Mouse (Mus musculus): ENCODE measurements around the gene Rgmb.

Rgmb gene

DNA sequence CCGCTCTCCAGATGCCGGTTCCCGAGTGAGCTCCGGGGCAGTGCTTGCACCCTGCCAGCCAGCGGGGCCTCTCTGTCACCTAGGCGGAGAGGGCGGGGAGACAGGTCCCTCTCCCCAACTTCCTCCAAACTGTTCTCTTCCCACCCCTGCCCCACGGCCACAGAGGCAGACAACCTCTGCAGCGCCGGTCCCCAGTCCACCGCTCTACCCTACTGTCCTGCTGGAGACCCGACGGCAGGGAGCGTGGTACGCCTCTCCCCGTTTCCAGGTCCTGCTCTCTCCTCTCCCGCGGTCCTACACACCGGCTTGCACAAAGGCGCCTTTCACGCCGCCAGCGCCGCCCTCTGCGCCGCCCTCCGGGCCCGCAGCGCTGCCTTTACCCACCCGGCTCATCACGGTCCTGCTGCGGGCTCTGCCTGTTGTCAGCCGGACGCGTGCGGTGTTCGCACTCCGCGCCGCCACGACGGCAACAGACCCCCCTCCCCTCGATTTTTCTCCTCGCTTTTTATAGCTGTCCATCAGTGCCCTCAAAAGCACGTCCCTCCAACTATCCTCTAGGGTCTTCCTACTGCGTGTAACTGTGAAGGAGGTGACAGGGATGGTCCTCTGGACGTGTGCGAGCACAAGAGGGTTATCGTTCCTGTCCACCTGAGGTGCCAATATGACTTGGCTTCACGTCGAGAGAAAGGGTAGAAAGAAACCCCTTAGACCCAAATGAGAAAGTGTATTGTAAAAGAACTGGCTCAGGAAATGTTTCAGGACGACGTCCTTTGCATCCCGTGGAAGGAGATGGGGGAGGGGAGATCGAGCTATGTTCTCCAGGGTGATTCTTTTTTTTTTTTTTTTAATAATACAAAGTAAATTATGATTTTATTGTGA is at the start of gene Rgmb:
Rgmb (minus strand) TSS at position 274 of the 879 bp plus-strand sequence.
- in situ Hi-C loops (cut with MboI, MseI): no loop called here

DNA sequence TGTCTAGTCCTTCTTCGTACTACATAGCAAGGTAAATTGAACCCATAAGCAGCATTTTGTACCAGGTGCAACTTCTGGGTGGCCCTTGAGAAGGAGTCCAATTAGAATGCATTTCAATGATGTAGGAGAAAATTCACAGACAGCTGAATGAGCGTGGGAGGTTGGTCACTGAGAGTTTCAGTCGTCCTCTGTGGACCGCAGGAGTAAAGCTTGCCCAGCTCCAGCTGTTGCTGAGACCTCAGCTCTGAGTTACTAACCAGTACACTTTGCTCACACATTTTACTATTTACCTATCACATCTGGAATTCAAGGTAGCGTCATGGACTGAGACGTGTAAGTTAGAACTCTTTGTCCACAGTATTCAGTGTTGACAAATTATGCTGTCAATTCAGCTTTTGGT is 43.9 kb upstream of the Rgmb start:
- in situ Hi-C loops (cut with MboI, MseI): no loop called here

DNA sequence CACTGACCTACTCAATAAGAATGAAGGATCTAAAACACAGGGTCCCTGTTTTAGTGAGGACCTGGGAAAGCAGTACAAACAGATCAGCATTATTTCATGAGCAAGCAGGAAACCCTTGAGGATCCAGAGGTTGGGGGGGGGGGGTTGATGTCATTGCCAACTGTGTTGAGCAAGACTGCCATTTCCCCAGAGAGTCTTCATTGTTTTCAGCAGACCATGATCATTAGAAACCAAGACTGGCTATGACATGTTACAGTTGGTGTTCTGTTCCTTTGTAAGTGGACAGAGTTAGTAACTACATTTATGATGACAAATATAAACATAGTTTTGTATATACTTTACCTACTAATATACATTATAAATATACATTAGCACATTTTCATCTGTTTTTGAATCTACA is 41.3 kb upstream of the Rgmb start:
- in situ Hi-C loops (cut with MboI, MseI): no loop called here

DNA sequence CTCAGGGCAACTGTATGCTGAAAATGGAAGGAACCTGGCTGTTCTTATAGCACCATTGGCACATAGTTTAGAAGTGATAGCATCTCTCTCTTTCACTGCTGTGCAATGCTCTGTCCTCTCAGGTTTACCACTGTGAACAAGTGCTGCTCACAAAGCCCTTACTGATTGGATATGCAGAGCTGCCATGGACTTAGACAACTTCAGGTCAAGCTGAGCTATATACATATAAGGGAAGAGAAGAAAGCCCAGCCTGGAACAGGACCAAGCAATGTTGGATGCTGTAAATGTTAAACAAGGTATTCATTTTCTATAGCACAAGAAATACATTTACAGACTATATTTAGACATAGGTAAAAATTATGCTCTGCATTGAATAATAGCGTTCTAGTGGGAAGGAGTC is 34.4 kb upstream of the Rgmb start:
- in situ Hi-C loops (cut with MboI, MseI): no loop called here

DNA sequence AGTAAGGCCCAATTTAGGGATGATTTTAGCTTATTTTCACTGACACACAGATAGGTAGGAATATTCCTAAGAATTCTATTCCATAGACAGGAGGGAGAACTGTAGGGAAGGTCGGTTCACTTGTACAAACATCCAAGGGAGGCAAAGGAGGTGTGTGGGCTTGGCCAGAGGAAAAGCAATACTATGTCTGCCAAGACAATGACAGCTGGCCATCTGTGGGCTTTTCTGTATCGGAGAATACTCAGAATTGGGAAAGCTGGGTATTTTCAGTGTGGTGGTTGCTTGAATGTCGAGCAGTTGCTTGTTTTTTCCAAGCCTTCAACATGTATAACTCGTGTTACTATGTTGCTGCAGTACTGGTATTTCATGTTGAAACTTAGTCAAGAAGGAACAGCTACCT is 31.5 kb upstream of the Rgmb start:
- in situ Hi-C loops (cut with MboI, MseI): no loop called here

DNA sequence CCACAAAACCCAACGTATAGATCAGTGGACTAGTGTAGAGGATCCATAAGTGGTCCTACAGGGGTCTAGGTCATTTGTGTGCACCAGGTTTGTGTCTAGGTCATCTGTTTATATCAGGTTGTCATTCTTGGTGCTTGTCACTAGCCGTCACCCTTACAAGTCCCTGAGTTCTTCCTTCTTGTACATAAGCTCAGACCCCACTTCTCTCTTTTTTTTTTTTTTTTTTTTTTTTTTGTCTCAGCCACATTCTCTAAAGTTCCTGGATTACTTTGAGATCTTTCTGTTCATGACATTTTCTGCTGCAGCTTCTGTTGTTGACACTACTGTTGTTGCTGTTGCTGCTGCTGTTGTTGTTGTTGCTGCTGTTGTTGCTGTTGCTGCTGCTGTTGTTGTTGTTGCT is 22.3 kb upstream of the Rgmb start:
- in situ Hi-C loops (cut with MboI, MseI): no loop called here

DNA sequence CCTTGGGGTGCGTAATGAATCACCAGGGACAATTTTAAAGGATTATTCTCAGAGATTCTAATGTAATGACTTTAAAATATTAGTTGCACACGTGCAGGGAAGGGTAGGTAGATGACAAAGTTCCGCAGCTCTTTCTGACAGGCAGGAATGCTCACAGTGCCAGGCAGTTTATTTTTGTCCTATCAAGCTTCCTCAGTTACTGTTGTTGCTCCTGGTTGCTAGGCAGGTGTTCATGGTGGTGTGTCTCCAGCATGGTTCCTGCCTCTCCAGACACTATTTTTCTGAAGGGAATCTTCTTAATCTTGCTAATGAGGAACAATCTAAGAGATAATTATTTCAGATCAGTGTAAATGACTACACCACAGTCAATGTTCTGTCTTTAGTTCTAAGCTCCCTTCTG is 19.7 kb upstream of the Rgmb start:
- in situ Hi-C loops (cut with MboI, MseI): no loop called here

DNA sequence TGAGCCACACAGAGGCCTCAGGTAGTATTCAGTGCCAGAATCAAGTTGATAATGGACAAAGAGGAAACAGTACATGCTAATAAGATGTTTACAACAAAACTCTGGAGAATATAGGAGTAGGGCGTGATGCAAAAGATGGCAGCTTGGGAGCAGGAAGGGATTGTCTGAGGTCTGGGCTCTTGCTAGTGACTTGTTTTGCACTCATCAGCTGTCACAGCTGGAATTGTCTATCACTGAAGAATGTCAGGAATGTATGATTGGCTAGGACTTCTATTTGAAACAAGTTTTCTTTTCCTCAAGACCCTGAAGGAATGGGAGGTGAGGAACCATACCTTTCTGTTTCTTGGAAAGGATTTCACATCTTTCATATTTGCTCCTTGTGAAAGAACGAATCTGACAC is 10.6 kb upstream of the Rgmb start:
- in situ Hi-C loops (cut with MboI, MseI): no loop called here

DNA sequence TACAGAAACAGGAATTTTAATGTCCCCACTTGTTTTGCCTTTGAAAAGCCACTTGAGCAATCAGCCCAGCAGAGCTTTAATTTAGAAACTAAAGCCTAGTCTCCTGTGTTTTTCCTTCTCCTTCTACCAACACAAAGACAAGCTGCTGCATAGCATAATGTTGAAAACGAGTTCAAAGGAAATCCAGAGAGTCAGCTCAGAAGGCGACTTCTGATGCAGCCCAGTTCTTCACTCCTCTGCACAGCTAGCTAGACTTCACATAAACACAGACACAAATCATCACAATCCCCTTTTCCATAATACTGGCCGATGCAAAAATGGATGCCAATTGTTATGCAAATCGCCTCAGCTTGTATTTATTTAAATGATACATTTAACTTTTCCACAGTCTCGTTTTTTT is 1.6 kb upstream of the Rgmb start:
- in situ Hi-C loops (cut with MboI, MseI): no loop called here

DNA sequence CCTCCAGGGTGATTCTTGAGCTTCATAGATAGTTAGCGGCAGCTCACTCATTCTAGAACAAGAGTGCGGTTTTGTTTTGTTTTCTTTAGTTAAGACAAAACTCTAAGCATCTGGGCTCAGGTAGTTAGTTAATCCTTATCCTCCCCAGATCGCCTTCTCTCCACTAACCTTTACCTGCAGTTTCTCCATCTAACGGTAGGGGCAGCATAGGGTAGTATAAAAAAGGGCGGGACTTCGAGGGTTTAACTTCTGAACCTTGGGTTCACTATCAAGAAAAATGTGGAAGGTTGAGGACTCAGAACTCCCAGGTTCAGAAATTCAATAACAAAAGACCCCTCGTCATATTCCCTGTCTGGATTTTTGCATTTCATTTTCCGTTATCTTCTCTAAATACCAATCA is 971 bp upstream of the Rgmb start:
- in situ Hi-C loops (cut with MboI, MseI): no loop called here

DNA sequence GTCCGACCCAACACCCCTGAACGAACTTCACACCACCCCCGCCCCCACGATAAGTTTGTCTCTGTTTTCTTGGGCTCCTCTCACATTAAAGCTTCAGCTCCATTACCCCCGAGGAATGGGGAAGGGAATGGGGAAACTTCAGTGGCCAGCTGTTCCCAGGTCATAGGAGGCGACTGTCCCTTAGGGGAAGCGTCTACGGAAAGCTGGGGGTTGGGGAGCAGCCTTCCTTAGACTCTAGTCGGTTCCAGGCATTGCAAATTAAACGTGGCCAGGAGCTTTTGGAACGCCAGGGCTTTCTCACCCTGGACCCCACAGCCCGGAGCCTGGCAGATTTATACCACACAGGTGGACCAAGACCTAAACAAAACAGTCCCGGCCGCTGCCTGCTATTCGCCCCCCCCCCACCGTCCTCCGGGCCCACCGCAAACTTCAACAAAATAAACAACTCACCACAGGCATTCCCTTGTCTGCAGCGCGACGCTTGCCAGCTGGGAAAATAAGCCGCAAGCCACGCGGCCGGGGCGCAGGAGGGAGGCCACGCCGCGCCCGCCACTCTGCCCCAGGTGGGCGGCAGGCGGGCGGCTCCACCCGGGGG is 571 bp downstream of the Rgmb start:
- in situ Hi-C loops (cut with MboI, MseI): no loop called here

DNA sequence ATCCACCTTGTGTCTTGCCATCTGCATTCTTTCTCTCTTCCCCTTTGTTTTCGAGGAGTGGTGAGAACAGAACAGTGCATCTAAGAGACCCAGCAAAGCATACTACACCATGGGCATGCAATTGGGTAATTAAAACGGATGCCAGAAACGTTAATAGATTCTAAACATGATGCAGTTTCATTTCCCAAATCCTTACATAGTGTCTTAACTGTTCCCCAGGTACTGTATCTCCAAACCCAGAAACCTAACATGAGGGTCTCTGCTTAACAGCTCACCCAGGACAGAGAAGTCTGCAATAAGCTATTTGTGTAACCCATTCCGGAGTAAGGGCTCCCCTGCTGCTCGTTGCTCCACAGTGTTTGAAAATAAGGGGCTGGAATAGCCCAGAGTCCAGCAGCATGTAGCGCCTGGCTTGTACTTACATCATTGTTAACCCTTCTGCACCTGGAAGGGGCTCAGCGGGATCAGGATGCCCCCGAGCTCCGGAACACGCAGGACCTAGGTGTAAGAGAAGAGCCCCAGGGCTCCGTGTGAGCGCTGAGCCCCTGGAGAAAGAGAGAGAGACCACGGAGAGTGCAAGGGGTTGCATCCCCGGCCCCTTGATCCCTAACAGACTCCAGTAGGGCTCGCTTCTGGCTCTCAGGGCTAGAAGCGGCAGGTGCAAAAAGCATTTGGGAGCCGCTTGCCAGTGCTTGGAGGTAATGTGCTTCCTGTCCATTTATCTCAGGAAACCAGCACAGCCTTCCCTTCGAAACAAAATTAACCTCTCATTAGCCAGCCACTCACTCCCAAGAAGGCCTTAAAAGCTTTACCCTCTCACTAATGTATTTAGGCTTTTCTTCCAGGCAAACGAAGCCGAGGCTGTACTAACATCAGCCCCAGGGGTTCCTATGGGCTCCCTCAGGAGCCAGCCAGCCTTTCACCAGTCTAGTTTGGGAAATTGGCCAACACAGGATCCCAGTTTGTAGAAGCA is 1.4 kb downstream of the Rgmb start:
- in situ Hi-C loops (cut with MboI, MseI): loop anchor here in 1 of 2 experiments (10.0 kb wide), 1 partner anchor 1405 kb away; no protein-coding TSS in a partner anchor

DNA sequence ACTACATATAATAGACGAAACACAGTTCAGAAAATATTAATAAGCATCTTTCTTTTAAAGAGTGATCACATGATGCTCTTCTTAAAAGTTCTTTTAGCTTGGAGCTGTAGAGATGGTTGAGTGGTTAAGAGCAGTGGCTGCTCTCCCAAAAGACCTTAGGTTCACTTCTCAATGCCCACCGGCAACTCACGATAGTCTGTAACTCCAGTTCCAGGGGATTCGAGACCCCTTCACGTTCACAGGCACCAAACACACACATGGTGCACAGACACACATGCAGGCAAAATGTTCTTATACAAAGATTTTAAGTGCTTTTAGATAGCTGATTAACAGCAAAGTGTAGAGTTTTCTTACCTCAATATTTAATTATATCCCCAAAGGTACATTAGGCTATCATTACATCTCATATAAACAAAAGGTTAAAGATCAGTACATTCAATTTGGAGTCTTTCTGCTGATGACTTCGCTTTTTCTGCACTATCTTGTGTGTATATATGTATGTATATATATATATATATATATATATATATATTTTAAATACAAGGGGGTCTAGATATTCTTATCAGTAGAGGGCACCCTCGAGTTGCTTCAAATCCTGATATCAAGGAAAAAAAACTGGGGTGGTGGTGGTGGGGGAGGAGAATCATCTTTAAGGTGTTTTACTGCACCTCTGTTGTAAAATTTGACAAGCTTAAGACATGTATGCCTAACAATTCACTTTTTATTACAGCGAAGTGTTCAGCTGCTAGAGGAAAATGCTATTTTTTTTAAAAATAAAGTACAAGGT is 2.5 kb downstream of the Rgmb start:
- in situ Hi-C loops (cut with MboI, MseI): loop anchor here in 1 of 2 experiments (10.0 kb wide), 1 partner anchor 1406 kb away; no protein-coding TSS in a partner anchor

DNA sequence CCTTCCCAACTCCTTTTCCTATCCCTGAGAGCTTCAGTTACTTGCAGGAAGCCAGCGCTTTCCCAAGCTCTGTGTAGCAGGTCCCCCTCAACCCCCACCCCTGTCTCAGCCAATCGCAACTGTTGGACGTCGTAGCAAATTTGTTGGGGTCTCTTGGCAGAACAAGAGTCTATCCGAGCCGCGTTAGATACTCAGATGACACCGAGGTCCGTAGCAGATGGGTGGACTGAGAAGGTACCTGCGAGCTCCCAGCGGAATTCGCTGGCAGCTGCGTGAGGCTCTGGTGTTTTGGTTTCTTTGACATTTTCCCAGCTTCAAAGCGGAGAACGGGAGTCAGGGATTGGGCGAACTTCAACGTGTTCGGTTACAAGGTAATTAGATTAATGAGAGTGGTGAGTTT is 3.9 kb downstream of the Rgmb start:
- in situ Hi-C loops (cut with MboI, MseI): loop anchor here in 1 of 2 experiments (10.0 kb wide), 1 partner anchor 1408 kb away; no protein-coding TSS in a partner anchor

DNA sequence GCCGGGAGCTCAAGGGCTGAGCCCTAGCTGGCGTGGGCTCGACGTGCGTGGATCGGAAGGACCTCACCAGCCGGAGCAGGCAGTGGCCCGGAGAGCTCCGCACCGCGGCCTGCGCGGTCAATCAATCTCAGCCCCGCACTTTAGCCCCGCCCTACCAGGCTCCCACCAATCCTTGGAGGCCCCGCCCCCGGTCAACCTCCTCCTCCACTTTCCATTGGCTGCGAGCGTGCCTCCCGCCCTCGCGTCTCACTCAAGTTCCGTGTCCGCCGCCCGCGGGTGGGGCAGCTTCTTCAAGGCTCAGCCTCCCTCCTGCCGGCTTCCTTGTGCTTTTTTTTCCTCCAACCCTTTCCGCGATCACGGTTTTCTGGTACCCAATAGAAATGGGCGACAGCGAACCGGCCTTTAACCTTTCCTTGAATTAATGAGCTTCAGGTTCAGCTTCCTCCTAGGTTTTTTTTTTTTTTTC is 4.4 kb downstream of the Rgmb start:
- in situ Hi-C loops (cut with MboI, MseI): loop anchor here in 1 of 2 experiments (10.0 kb wide), 1 partner anchor 1408 kb away; no protein-coding TSS in a partner anchor

DNA sequence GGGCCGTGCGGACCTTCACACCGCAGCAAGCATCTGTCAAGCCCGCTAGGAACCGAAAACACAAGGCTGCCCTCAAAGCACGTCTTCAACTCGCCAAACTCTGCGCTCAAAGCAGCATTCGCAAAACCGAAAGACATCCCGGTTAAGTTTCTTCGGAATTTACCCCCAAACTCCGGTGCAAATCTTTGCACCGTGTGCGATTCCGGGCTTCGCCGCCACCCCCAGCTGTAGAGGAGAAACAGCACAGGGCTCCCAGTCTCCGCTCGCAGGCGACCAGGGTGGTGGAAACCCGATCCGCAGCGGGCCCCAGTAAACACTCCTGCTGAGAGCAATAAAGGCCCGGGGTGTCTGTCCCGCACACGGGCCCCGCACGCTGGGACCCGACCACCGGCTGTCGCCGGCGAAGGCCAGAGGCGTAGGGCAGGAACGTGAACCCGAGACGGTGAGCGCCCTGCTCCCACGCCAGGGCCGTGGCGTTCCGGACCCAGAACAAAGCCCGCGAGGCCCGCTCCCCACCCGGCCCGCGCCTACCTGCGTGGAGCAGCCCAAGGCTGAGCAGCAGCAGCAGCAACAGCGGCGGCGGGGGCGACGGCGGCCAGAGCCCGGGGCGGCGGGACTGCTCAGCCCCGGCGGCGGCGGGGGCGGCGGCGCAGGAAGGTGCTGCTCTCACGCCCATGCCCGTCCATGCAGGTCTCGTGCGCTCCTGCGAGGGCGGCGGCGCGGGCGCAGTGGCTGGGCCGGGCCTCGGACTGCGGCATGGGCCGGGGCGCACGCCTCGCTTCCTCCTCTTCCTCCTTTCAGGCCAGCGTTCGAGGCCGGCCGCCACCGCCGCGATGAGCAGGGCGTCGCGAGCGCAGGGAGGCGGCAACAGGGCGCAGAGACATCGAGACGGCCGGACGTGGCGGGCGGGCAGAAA is 5.1 kb downstream of the Rgmb start:
- in situ Hi-C loops (cut with MboI, MseI): loop anchor here in 1 of 2 experiments (10.0 kb wide), 1 partner anchor 1409 kb away; no protein-coding TSS in a partner anchor

DNA sequence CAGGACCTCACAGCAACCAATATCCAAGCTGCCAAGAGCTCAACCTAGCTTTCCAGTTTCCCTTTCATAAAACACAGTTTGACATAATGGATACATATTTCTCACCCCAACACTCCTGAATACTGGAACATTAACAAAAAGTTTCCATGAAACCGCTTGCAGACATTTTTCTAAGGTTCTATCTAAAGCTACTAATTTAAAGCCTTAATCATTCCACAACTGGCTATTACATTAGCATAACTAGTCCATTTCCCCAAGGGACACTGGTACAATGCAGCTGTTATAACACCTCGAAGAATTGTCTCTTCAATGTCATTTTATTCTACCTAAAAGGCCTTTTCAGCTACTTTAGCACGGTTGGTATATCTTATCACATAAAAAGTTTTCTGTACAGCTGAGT is 6.0 kb downstream of the Rgmb start:
- in situ Hi-C loops (cut with MboI, MseI): loop anchor here in 1 of 2 experiments (10.0 kb wide), 1 partner anchor 1410 kb away; no protein-coding TSS in a partner anchor

DNA sequence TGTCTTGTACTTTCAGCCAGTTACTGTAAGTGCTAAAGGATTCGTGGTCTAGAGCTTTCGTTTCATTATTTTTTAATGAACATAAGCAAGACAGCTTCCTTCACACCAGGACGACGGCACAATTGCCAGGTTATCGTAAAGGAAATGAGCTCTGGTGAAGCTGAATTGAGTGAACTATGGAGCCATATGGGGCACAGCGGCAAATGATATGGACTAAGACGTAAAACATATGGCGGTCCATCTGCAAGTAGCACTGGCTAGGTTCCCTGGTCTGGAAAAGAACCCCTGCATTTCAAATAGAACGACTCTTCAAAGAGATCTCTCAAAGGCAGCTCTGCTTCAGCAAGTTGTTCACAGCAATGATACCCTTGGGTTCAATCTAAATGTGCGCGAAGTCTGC is 6.5 kb downstream of the Rgmb start:
- in situ Hi-C loops (cut with MboI, MseI): loop anchor here in 1 of 2 experiments (10.0 kb wide), 1 partner anchor 1410 kb away; no protein-coding TSS in a partner anchor

DNA sequence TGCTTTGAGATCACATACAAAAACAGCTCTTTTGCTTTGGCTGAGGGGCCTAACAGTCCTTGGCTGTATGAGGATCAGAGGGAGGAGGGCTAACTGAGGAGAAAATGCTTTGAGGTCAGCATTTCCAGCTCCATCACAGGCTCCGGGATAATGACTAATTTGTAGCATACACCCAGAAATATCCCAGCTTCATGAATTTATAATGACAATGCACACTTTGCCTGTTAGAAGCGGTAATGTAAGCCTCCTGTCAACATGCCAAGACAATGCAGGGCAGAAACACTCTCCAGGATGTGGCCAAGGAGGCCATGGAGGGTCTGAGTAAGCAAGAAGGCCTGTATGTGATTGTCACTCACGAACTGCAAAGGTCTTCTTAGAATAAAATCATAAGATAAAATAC is 7.0 kb downstream of the Rgmb start:
- in situ Hi-C loops (cut with MboI, MseI): loop anchor here in 1 of 2 experiments (10.0 kb wide), 1 partner anchor 1411 kb away; no protein-coding TSS in a partner anchor
